Mouse (Mus musculus): ENCODE measurements around the gene Ccdc167. TPM values are rescaled to one million over a fixed set of nuclear protein-coding genes. Genes with fewer than 3 reads are reported as not detected.

Gene Ccdc167
- polyA plus RNA-seq, 1 experiment from 2014 or later = 15.2 TPM

DNA sequence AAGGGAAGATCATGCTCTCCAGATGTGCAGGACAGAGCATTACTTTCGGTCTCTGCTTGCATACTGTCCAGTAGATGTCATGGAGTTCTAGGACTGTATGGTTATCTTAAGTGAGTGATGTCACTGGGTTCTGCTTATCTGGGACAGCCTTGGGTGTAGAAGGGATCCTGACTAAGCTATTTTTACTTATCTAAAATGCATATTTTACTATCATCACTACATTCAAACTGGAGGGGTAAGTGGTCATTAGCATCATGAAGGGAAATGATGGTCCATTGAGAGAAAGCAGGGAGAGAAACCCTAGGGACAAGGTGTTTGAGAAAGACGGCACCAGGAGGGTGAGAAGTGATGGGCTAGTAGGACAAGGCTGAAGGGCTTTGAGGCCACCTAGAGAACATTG lies 58.6 kb downstream of the Ccdc167 start:
- Histone ChIP-seq H3K4me3 (ENCODE audit: low read depth, low read length) (no peak overlapping the region), H3K9ac (replicated peaks; ENCODE audit: low read depth, low read length) (no peak overlapping the region), H3K27me3 (ENCODE audit: control insufficient read depth, insufficient read depth, low read length) (no peaks in the 10 kb centered on the region), H3K4me1 (ENCODE audit: control insufficient read depth, insufficient read depth, low read length) (peaks cover 7% of the 10 kb centered on the region; the same call in 1 of the 2 replicates), H3K9me3 (ENCODE audit: control insufficient read depth, low read depth, low read length) (no peaks in the 10 kb centered on the region), H3K36me3 (ENCODE audit: control insufficient read depth, insufficient read depth, low read length) (no peaks in the 10 kb centered on the region; the same call in 1 of the 2 replicates), H3K4me2 (replicated peaks; ENCODE audit: low read depth, low read length) (no peak overlapping the region), H3K27ac (ENCODE audit: low read length) (no peak overlapping the region)
- WGBS = 76% methylated on average over 2 of the region's 2 CpGs
- no peak; the same call in 1 of the 2 replicates for ATAC-seq (ENCODE audit: insufficient number of reproducible peaks, insufficient read depth, low FRiP score, low read depth)

DNA sequence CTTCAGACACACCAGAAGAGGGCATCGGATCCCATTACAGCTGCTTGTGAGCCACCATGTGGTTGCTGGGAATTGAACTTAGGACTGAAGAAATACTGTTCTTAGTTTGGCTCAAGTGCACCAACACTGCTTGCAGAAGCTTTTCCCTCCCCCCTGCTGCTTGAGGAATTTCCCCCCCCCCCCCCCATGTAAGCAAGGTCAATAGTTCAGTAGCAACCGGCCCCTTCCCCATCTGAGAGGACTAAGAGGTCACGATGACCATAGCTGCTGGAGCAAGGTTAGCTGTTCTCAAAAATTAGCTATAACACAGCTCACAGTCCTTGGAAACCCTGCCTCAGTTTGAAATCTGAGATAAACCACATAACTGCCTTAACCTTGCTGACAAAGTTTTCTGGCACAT lies 74.6 kb downstream of the Ccdc167 start:
- 58% methylated on average over 3 of the region's 3 CpGs for WGBS
- ATAC-seq (ENCODE audit: insufficient number of reproducible peaks, insufficient read depth, low FRiP score, low read depth) = no peak
- Histone ChIP-seq H3K27ac (ENCODE audit: low read length) (no peak overlapping the region), H3K4me3 (ENCODE audit: low read depth, low read length) (no peak overlapping the region), H3K27me3 (ENCODE audit: control insufficient read depth, insufficient read depth, low read length) (no peaks in the 10 kb centered on the region), H3K4me2 (replicated peaks; ENCODE audit: low read depth, low read length) (no peak overlapping the region), H3K36me3 (ENCODE audit: control insufficient read depth, insufficient read depth, low read length) (peaks cover 29% of the 10 kb centered on the region), H3K9ac (replicated peaks; ENCODE audit: low read depth, low read length) (no peak overlapping the region), H3K9me3 (ENCODE audit: control insufficient read depth, low read depth, low read length) (no peaks in the 10 kb centered on the region), H3K4me1 (ENCODE audit: control insufficient read depth, insufficient read depth, low read length) (no peaks in the 10 kb centered on the region)

DNA sequence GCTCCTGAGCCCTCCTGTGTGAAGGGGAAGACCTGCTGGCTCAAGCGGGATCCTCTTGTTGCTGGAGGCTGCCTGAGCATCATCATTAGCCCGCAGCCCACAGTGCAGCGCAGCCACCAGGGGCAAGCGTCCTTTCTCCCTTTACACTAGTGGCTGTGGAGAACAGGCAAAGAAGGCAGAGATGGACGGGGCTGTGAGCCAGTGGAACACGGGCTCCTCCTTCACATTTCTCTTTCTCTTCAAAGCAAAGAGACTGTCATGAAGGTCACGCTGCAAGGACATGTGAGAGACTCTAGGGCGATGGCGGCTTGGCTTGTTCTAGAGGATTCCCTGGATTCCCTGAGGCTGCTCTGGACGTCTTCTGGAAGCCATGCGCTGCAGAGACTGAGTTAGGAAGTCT lies 75.9 kb downstream of the Ccdc167 start:
- no peak for ATAC-seq (ENCODE audit: insufficient number of reproducible peaks, insufficient read depth, low FRiP score, low read depth)
- 94% methylated on average over 11 of the region's 11 CpGs for WGBS
- Histone ChIP-seq H3K36me3 (ENCODE audit: control insufficient read depth, insufficient read depth, low read length) (peaks cover 41% of the 10 kb centered on the region), H3K4me2 (replicated peaks; ENCODE audit: low read depth, low read length) (no peak overlapping the region), H3K4me1 (ENCODE audit: control insufficient read depth, insufficient read depth, low read length) (no peaks in the 10 kb centered on the region), H3K9ac (replicated peaks; ENCODE audit: low read depth, low read length) (no peak overlapping the region), H3K4me3 (ENCODE audit: low read depth, low read length) (no peak overlapping the region), H3K27ac (ENCODE audit: low read length) (no peak overlapping the region), H3K9me3 (ENCODE audit: control insufficient read depth, low read depth, low read length) (no peaks in the 10 kb centered on the region), H3K27me3 (ENCODE audit: control insufficient read depth, insufficient read depth, low read length) (no peaks in the 10 kb centered on the region)

DNA sequence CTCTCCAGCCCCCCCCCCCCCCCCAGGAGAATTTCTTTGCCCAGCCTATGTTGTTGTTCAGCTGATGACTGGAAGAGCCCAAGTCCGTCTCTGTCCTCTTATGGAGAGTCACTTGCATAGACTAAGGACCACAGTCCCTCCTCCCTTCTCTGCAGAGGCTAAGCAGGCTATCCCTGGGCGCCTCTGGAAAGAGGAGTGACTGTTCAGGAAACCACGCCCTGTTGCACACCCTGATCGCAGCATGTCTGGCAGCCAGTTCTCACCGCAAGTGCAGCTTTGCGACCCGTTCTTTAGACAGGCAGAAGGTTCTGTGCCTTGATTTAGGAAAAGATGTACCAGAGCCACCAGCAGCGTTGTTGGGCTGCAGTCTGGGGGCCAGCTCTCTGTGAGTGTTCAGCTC lies 78.9 kb downstream of the Ccdc167 start:
- no peak for ATAC-seq (ENCODE audit: insufficient number of reproducible peaks, insufficient read depth, low FRiP score, low read depth)
- no peak overlapping the region for H3K4me3 ChIP-seq (ENCODE audit: low read depth, low read length)
- no peaks in the 10 kb centered on the region for H3K9me3 ChIP-seq (ENCODE audit: control insufficient read depth, low read depth, low read length)
- no peaks in the 10 kb centered on the region for H3K27me3 ChIP-seq (ENCODE audit: control insufficient read depth, insufficient read depth, low read length)
- H3K4me2 ChIP-seq (replicated peaks; ENCODE audit: low read depth, low read length) = no peak overlapping the region
- no peak overlapping the region for H3K27ac ChIP-seq (ENCODE audit: low read length)
- H3K36me3 ChIP-seq (ENCODE audit: control insufficient read depth, insufficient read depth, low read length) = peaks cover 55% of the 10 kb centered on the region
- H3K9ac ChIP-seq (replicated peaks; ENCODE audit: low read depth, low read length) = no peak overlapping the region
- WGBS = 75% methylated on average over 8 of the region's 8 CpGs
- H3K4me1 ChIP-seq (ENCODE audit: control insufficient read depth, insufficient read depth, low read length) = no peaks in the 10 kb centered on the region

DNA sequence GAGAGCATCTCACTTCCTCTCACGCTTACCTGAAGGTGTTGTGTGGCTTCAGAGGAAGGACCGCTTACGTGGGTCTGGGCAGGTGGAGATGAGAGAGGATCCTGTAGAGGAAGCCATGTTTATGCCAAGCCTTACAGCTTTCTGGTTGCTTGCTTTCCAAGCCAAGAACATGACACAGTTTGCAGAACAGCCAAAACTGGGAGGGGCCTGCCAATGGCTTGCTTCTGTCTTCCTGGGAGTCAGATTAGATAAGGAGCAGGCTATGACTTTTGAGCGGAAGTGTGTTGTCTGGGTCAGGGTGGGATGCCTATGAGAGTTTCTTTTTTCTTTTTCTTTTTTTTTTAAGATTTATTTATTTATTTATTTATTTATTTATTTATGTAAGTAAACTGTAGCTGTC lies 79.5 kb downstream of the Ccdc167 start:
- Histone ChIP-seq H3K4me3 (ENCODE audit: low read depth, low read length) (no peak overlapping the region), H3K9me3 (ENCODE audit: control insufficient read depth, low read depth, low read length) (no peaks in the 10 kb centered on the region), H3K36me3 (ENCODE audit: control insufficient read depth, insufficient read depth, low read length) (peaks cover 54% of the 10 kb centered on the region), H3K27me3 (ENCODE audit: control insufficient read depth, insufficient read depth, low read length) (no peaks in the 10 kb centered on the region), H3K4me2 (replicated peaks; ENCODE audit: low read depth, low read length) (no peak overlapping the region), H3K9ac (replicated peaks; ENCODE audit: low read depth, low read length) (no peak overlapping the region), H3K27ac (ENCODE audit: low read length) (no peak overlapping the region), H3K4me1 (ENCODE audit: control insufficient read depth, insufficient read depth, low read length) (no peaks in the 10 kb centered on the region)
- ATAC-seq (ENCODE audit: insufficient number of reproducible peaks, insufficient read depth, low FRiP score, low read depth) = no peak
- 92% methylated on average over 4 of the region's 4 CpGs for WGBS

Other genes with a start within 250 kb of the Ccdc167 start
- gene Pim1, start 226.3 kb downstream of the Ccdc167 start, polyA plus RNA-seq (2014; fragmentation: Nextera tagmentation; extraction: Ambion mirVana) = 10.1 TPM in 2 replicates
- gene Gm17657, start 167.4 kb downstream of the Ccdc167 start, polyA plus RNA-seq (2014; fragmentation: Nextera tagmentation; extraction: Ambion mirVana) = not detected in 2 replicates
- 15.2 and 15.6 TPM in 2 replicates for gene Tbc1d22b, start 167.3 kb downstream of the Ccdc167 start, polyA plus RNA-seq (2014; fragmentation: Nextera tagmentation; extraction: Ambion mirVana)
- gene Tmem217, start 164.7 kb downstream of the Ccdc167 start, polyA plus RNA-seq (2014; fragmentation: Nextera tagmentation; extraction: Ambion mirVana) = 0.62 and 0.65 TPM in 2 replicates
- gene Rnf8, start 102.3 kb downstream of the Ccdc167 start, polyA plus RNA-seq (2014; fragmentation: Nextera tagmentation; extraction: Ambion mirVana) = 79.0 and 80.8 TPM in 2 replicates
- gene Gm28043, start 102.2 kb downstream of the Ccdc167 start, polyA plus RNA-seq (2014; fragmentation: Nextera tagmentation; extraction: Ambion mirVana) = 2.7 and 4.3 TPM in 2 replicates
- gene Cmtr1, start 56.4 kb downstream of the Ccdc167 start, polyA plus RNA-seq (2014; fragmentation: Nextera tagmentation; extraction: Ambion mirVana) = 109 and 117 TPM in 2 replicates